Mouse (Mus musculus) monocyte, adult 2 months (primary cell): ENCODE measurements around the gene Cox20.

Experiments
- DNase-seq, 2 experiments: peaks; one replicate each; pipeline ENCODE4 v3.0.0; 2022; ENCODE audit warnings: low spot score in 2 of 2, low read depth in 1 of 2

The Cox20 gene

GRCm38 (mm10) chr1:178351643-178352042 lies 32.7 kb downstream of the Cox20 start:
- DNase-seq: no peak

- no peak for DNase-seq
These were observed 35.6 kb downstream of the Cox20 start for GRCm38 (mm10) chr1:178354576-178354975.

- no peak for DNase-seq
These were observed 39.1 kb downstream of the Cox20 start for GRCm38 (mm10) chr1:178357776-178358710.

GRCm38 (mm10) chr1:178360264-178360663 lies 41.3 kb downstream of the Cox20 start:
- DNase-seq: no peak

- DNase-seq: no peak
These were observed 41.8 kb downstream of the Cox20 start for GRCm38 (mm10) chr1:178360702-178361101.

- DNase-seq: no peak
These were observed 46.2 kb downstream of the Cox20 start for GRCm38 (mm10) chr1:178365171-178365570.

GRCm38 (mm10) chr1:178368121-178368520 lies 49.2 kb downstream of the Cox20 start:
- no peak for DNase-seq

- DNase-seq: peak; percentile 68 to 83
These were observed 49.8 kb downstream of the Cox20 start for GRCm38 (mm10) chr1:178368548-178369271.

GRCm38 (mm10) chr1:178369272-178369651 lies 50.3 kb downstream of the Cox20 start:
- DNase-seq: peak in 1 of 2 experiments; percentile 22
